Mouse (Mus musculus): ENCODE data around the gene Aifm1.

Gene Aifm1

DNA sequence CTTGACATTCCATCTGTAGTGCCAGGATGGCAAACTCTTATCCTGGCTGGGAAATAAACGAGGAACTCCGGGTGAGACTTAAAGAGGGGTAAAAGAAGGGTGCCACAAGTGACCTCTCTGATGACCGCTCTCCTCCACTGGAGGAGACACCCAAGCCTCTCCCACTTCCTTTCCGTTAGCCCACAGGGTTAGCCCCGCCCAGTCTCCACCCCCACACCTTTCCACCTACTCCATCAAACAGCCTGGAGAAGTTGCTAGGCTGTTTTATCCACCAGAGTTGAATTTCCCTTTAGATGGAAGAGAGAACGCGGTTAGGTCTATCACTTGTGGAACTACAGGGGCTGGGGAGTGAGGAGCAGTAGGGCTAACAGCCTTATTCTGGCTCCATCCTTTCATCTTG, 88.1 kb downstream of the Aifm1 start:
- no peak for DNase-seq (ENCODE audit: low read depth in 1 of 2, low spot score in 2 of 2)
